Mouse (Mus musculus) Patski (cell line): ENCODE measurements at regions not wholly inside any gene's neighbourhood (a gene's known extent, or its start where the extent isn't known, plus 50 kb on each side); places are given as distances from the start of the nearest gene placed in this dataset.

Experiments used
- ATAC-seq: fragments of 100-300 bp; one replicate; pipeline ENCODE4 v1.8.0; 2021
- CTCF ChIA-PET: fragments of 350-600 bp; sonication (Branson Sonifier 250); formaldehyde crosslinking; loops from one replicate; lab custom pipeline; 2022; ENCODE audit warnings: inconsistent platforms; lab: Charles Lee
- POLR2A ChIA-PET: fragments of 350-600 bp; sonication (Branson Sonifier 250); formaldehyde crosslinking; loops from one replicate; lab custom pipeline; 2022; ENCODE audit warnings: antibody characterized with exemption, inconsistent platforms; lab: Charles Lee
- DNase-seq: peaks from one replicate; pipeline ENCODE4 v3.0.0-alpha.2; 2011; ENCODE audit warnings: low read depth, low spot score
- H3K27me3 ChIP-seq: fragments of 371-371 bp; one replicate; pipeline ENCODE4 v1.5.1; 2021
- CTCF ChIP-seq: fragments of 100-300 bp; IDR thresholded peaks from one replicate; pipeline ENCODE4 v1.5.1; 2021
- in situ Hi-C: fragments of 300-500 bp; cut with MboI; formaldehyde crosslinking; loops from 3 replicates; pipeline ENCODE4 v1.11.1; 2018; ENCODE audit warnings: low pct_unique_long_range_greater_than_20kb, mixed read lengths

- H3K27me3 ChIP-seq = no peaks in the 10 kb centered on the region
- DNase-seq (no peak), ATAC-seq (no peak)
- POLR2A ChIA-PET = no interaction called here
- TF ChIP-seq CTCF = no peak
- CTCF ChIA-PET = interaction anchor here (0.9 kb wide), 1 partner anchor 15 kb away, joined by 3 read pairs; no protein-coding TSS in a partner anchor
- in situ Hi-C loops = no loop called here
Observed at GRCm38 (mm10) chr6:51036074-51036473, 381.8 kb upstream of the Npvf start.

GRCm38 (mm10) chr6:51036553-51036952, 382.3 kb upstream of the Npvf start:
- ChIA-PET CTCF (interaction anchor here (0.9 kb wide), 1 partner anchor 15 kb away, joined by 3 read pairs; no protein-coding TSS in a partner anchor), POLR2A (no interaction called here)
- in situ Hi-C loops = no loop called here
- TF ChIP-seq CTCF = no peak
- H3K27me3 ChIP-seq = no peaks in the 10 kb centered on the region
- no peak for DNase-seq
- no peak for ATAC-seq

- ATAC-seq (no peak), DNase-seq (no peak)
- in situ Hi-C loops = no loop called here
- ChIA-PET POLR2A (no interaction called here), CTCF (interaction anchor here (0.9 kb wide), 1 partner anchor 15 kb away, joined by 3 read pairs; no protein-coding TSS in a partner anchor)
- H3K27me3 ChIP-seq = no peaks in the 10 kb centered on the region
- TF ChIP-seq CTCF = no peak
Observed at GRCm38 (mm10) chr6:51036956-51037355, 382.7 kb upstream of the Npvf start.

- in situ Hi-C loops = no loop called here
- POLR2A ChIA-PET = no interaction called here
- ATAC-seq = no peak
Observed at GRCm38 (mm10) chr6:51039486-51040180, 385.4 kb upstream of the Npvf start.

GRCm38 (mm10) chr6:51043970-51044369, 388.5 kb upstream of the Nfe2l3 start:
- TF ChIP-seq CTCF = no peak
- no peaks in the 10 kb centered on the region for H3K27me3 ChIP-seq

More at GRCm38 (mm10) chr6:51039486-51040180, 385.4 kb upstream of the Npvf start:
- CTCF ChIA-PET = no interaction called here
- H3K27me3 ChIP-seq = no peaks in the 10 kb centered on the region
- no peak for DNase-seq
- TF ChIP-seq CTCF = no peak

GRCm38 (mm10) chr6:51044873-51045272, 387.6 kb upstream of the Nfe2l3 start:
- ATAC-seq (no peak), DNase-seq (no peak)
- H3K27me3 ChIP-seq = no peaks in the 10 kb centered on the region
- in situ Hi-C loops = no loop called here
- POLR2A ChIA-PET = no interaction called here
- CTCF ChIA-PET = no interaction called here
- no peak for TF ChIP-seq CTCF

More at GRCm38 (mm10) chr6:51043970-51044369, 388.5 kb upstream of the Nfe2l3 start:
- in situ Hi-C loops = no loop called here
- CTCF ChIA-PET = interaction anchor here (1.0 kb wide), 1 partner anchor 9 kb away, joined by 3 read pairs; no protein-coding TSS in a partner anchor
- DNase-seq = no peak
- POLR2A ChIA-PET = no interaction called here
- ATAC-seq = no peak

- in situ Hi-C loops = no loop called here
- no peak for TF ChIP-seq CTCF
- no peak for DNase-seq
- ChIA-PET POLR2A (no interaction called here), CTCF (interaction anchor here (1.0 to 2.3 kb wide), 3 partner anchors 9 to 113 kb away, joined by 3 to 6 read pairs (median 4); no protein-coding TSS in a partner anchor)
- H3K27me3 ChIP-seq = no peaks in the 10 kb centered on the region
- no peak for ATAC-seq
Observed at GRCm38 (mm10) chr6:51052451-51052921, 380.0 kb upstream of the Nfe2l3 start.

- in situ Hi-C loops = no loop called here
- TF ChIP-seq CTCF = no peak
- ATAC-seq (no peak), DNase-seq (no peak)
- CTCF ChIA-PET = interaction anchor here (1.0 kb wide), 1 partner anchor 9 kb away, joined by 3 read pairs; no protein-coding TSS in a partner anchor
- POLR2A ChIA-PET = no interaction called here
- H3K27me3 ChIP-seq = no peaks in the 10 kb centered on the region
Observed at GRCm38 (mm10) chr6:51057229-51057628, 375.2 kb upstream of the Nfe2l3 start.

- POLR2A ChIA-PET = interaction anchor here (0.6 kb wide), 1 partner anchor 224 kb away, joined by 4 read pairs; no protein-coding TSS in a partner anchor
- TF ChIP-seq CTCF = no peak
Observed at GRCm38 (mm10) chr6:51059923-51060847, 372.3 kb upstream of the Nfe2l3 start.

GRCm38 (mm10) chr6:51060848-51061535, 371.5 kb upstream of the Nfe2l3 start:
- H3K27me3 ChIP-seq = no peaks in the 10 kb centered on the region
- no peak for TF ChIP-seq CTCF
- in situ Hi-C loops = no loop called here
- no peak for ATAC-seq
- CTCF ChIA-PET = no interaction called here
- POLR2A ChIA-PET = no interaction called here
- DNase-seq = no peak

More at GRCm38 (mm10) chr6:51059923-51060847, 372.3 kb upstream of the Nfe2l3 start:
- in situ Hi-C loops = no loop called here
- no peaks in the 10 kb centered on the region for H3K27me3 ChIP-seq
- CTCF ChIA-PET = interaction anchor here (1.1 to 1.6 kb wide), 3 partner anchors 11 to 22 kb away, joined by 3 to 4 read pairs (median 3); no protein-coding TSS in a partner anchor
- DNase-seq (no peak), ATAC-seq (no peak)
